Mouse (Mus musculus) lung, adult 2 months (tissue): ENCODE data around the gene Gm10190.

Experiments
- CTCF ChIP-seq: fragments of 200-500 bp; IDR thresholded peaks from 2 replicates; pipeline ENCODE4 v1.5.1; 2011; ENCODE audit warnings: mild to moderate bottlenecking, low read length, control low read depth; ENCODE audit not compliant: insufficient read depth
- POLR2A ChIP-seq: fragments of 200-500 bp; IDR thresholded peaks from 2 replicates; pipeline ENCODE4 v1.6.1; 2011; ENCODE audit warnings: low read depth, mild to moderate bottlenecking, control low read depth, low read length, borderline replicate concordance; ENCODE audit errors: extremely low read depth

DNA sequence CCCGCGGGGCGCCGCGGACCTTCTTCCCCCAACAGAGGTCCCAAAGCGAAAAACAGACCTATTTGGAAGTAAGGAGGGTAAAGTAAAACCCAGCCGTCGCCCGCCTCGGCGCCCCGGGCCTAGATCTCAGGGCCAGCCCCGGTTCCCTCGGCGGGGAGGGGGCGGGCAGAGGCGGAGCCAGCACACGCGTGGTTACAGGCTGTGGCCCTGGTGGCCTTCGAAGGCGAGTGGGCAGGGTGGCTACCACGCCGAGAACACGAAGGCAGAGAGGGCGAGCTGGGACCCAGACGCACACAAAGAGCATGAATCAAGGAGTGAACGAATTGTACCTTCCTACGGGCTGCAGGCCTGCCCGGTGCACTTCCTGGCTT lies 370 bp upstream of the Gm10190 start:
- TF ChIP-seq CTCF = no peak
- no peak for TF ChIP-seq POLR2A
